Mouse (Mus musculus): ENCODE data around the gene Pou4f1.
A peak's percentile ranks its signal among the peaks of the same experiment; 100 is the strongest.

Gene Pou4f1

GRCm38 (mm10) chr14:104456976-104457375, 10.8 kb downstream of the Pou4f1 start:
- no peak for DNase-seq (ENCODE audit: low read depth)

- peak; percentile 68 for DNase-seq (ENCODE audit: low read depth)
Measured at GRCm38 (mm10) chr14:104453824-104454223, 14.0 kb downstream of the Pou4f1 start.

GRCm38 (mm10) chr14:104434293-104434692, 33.5 kb downstream of the Pou4f1 start:
- no peak for DNase-seq (ENCODE audit: low read depth)

GRCm38 (mm10) chr14:104430819-104431218, 37.0 kb downstream of the Pou4f1 start:
- DNase-seq (ENCODE audit: low read depth), result no peak

GRCm38 (mm10) chr14:104423688-104424470, 43.9 kb downstream of the Pou4f1 start:
- DNase-seq (ENCODE audit: low read depth), result no peak

Measured in c-Kit-positive CD71-negative TER-119-negative erythroid progenitor cells, embryonic 14.5 days (primary cell).